Mouse (Mus musculus) liver, postnatal 0 days (tissue): ENCODE results near the gene Ngly1.

Experiments
- CTCF ChIP-seq: sonication (generic); IDR thresholded peaks from 2 replicates; pipeline ENCODE4 v1.5.1; 2016; ENCODE audit warnings: antibody characterized with exemption, low read depth
- EP300 ChIP-seq: IDR thresholded peaks from 2 replicates; pipeline ENCODE4 v1.6.1; 2016; ENCODE audit warnings: antibody characterized with exemption, low read depth, mild to moderate bottlenecking

DNA sequence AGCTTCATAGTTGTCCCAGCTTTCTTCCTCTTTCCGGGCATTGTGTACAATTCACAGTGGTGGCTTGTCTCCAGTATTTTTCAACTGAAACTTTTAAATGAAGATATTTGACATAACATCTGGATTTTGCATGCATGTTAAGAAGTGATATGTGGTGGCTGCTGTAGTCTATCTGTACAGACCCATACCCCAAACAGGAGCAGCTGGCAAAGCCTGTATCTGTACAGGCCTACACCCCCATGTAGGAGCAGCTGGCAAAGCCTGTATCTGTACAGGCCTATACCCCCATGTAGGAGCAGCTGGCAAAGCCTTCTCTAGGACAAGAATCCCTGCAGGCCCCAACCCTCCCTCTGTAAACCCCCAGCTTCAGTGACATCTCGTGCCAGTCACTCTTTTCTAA lies 65.8 kb downstream of the Ngly1 start:
- no peak for TF ChIP-seq CTCF
- TF ChIP-seq EP300, result peak; percentile 87
